In the genomic region with DNA sequence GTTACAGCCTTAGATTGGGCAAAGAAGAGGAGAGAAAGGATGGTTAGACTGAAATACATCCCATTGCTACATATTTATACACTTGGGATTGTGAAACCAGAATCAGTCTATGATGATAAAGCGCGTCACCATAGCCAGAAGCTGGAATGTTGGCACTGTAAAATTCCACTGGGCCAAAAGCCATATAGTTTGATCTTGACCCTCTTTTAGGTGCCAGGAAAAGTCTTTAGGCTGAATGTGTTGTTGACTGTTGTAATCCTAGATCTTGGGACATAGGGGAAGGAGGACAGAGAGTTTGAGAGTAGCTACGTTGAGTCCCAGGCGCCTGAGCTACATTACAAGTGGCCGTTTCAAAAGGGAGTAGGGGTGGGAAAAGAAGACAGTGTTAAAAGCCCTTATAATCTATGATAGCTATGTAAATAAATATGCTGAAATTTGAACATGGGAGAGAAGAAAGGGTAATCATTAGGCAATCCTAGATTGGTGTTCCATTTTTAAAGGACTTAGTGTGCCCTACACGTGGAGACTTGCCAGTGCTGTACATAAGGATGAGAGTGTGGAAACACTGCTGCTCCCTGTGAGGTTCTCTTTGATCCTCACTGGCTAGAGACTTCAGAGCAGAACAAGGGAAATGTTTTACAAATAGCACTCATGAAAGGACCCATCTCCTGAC, we compare ENCODE assay signal across 22 mouse cellular contexts. TPM values are rescaled to one million over a fixed set of nuclear protein-coding genes. Genes with fewer than 3 reads are reported as not detected.
DNase-seq lines count a peak whose midpoint lies in the region; ATAC-seq and TF ChIP-seq lines count a peak whose summit lies in the region.
"Had no signal": no experiment of that assay in that cellular context is flagged by ENCODE, and none has a peak within 500 bp of the region (broad histone marks: within the 10 kb centered on the region; RNA-seq: fewer than 3 reads in every experiment).

No protein-coding gene starts in this region.

- no peaks in the 10 kb centered on the region for H3K9me3 ChIP-seq in lung, embryonic 14.5 days (ENCODE audit: low read depth, low read length)
- H3K9me3 ChIP-seq: heart, embryonic 10.5 days; limb, embryonic 13.5 days; neural tube, embryonic 13.5 days had no signal

- no peak; the same call in 1 of the 2 replicates for ATAC-seq in lung, embryonic 14.5 days (ENCODE audit: insufficient read depth)
- ATAC-seq: hindbrain, embryonic 16.5 days had no signal

- H3K4me2 ChIP-seq in lung, embryonic 14.5 days, result no peak overlapping the region
- H3K4me2 ChIP-seq: limb, embryonic 13.5 days; midbrain, embryonic 11.5 days; neural tube, embryonic 13.5 days had no signal

- H3K27me3 ChIP-seq in lung, embryonic 14.5 days (ENCODE audit: insufficient read depth, low read length), result no peaks in the 10 kb centered on the region
- H3K27me3 ChIP-seq: CH12.LX had no signal

- WGBS in lung, adult 2 months, result 67% methylated on average over 6 of the region's 6 CpGs
- 70% methylated on average over 6 of the region's 6 CpGs for WGBS in lung, embryonic 14.5 days

- DNase-seq in adrenal gland, adult (ENCODE audit: inconsistent age in 2 of 2, low spot score in 1 of 2), result peak; percentile 3 to 71
- no peak for DNase-seq in adrenal gland, postnatal 4 days (ENCODE audit: low spot score in 2 of 2)
- peak; percentile 10 to 57 for DNase-seq in lung, adult 18-20 months
- no peak for DNase-seq in lung, adult 2 months
- DNase-seq in lung, embryonic 14.5 days, result peak; percentile 48
- DNase-seq in lung, postnatal 4 days, result peak; percentile 30 to 44
- no peak for DNase-seq in ovary, postnatal 10 days (ENCODE audit: low spot score)
- no peak for DNase-seq in spleen, adult 12 weeks (ENCODE audit: low spot score)
- DNase-seq: cerebellum, adult 18-20 months; gastrocnemius, postnatal 25 days; kidney, adult 11 months; kidney, postnatal 14 days; thymus, postnatal 36 days had no signal

- no peaks in the 10 kb centered on the region for H3K4me1 ChIP-seq in lung, adult 2 months (ENCODE audit: control insufficient read depth, insufficient read depth, low read length)
- H3K4me1 ChIP-seq in lung, embryonic 14.5 days (ENCODE audit: insufficient read depth), result no peaks in the 10 kb centered on the region
- H3K4me1 ChIP-seq: heart, embryonic 10.5 days; limb, embryonic 13.5 days; neural tube, embryonic 13.5 days had no signal

- no peak overlapping the region for H3K9ac ChIP-seq in lung, embryonic 14.5 days
- H3K9ac ChIP-seq: limb, embryonic 13.5 days; neural tube, embryonic 13.5 days had no signal

- no peak for TF ChIP-seq POLR2A in lung, adult 2 months (IDR thresholded peaks at IDR 0.05; ENCODE audit: borderline replicate concordance, extremely low read depth, low read depth, low read length)

- no peak for TF ChIP-seq CTCF in lung, adult 2 months (IDR thresholded peaks at IDR 0.05; ENCODE audit: insufficient read depth, low read length)
- no peak for TF ChIP-seq CTCF in lung, embryonic 14.5 days (IDR thresholded peaks at IDR 0.05; ENCODE audit: low read depth)

- no peak overlapping the region for H3K27ac ChIP-seq in lung, embryonic 14.5 days (ENCODE audit: low read depth)
- H3K27ac ChIP-seq: heart, embryonic 10.5 days; limb, embryonic 13.5 days; macrophage; neural tube, embryonic 13.5 days had no signal

- no peak overlapping the region for H3K4me3 ChIP-seq in lung, adult 2 months (replicated peaks; ENCODE audit: extremely low read depth, low read depth, low read length)
- H3K4me3 ChIP-seq in lung, embryonic 14.5 days (ENCODE audit: low read depth, low read length), result no peak overlapping the region
- H3K4me3 ChIP-seq: heart, embryonic 10.5 days; limb, embryonic 13.5 days; neural tube, embryonic 13.5 days had no signal

- H3K36me3 ChIP-seq in lung, embryonic 14.5 days (ENCODE audit: insufficient read depth), result peaks cover 24% of the 10 kb centered on the region
- H3K36me3 ChIP-seq: neural tube, embryonic 13.5 days had no signal

RNA-seq across cellular contexts. Expression of a gene that starts 42.2 kb away (rescaled TPM):
- 1 to 10 TPM; 2.8 to 3.1 TPM for total RNA-seq in adrenal gland, postnatal 4 days (2021)
- polyA plus RNA-seq in lung, adult 2 months (2012; rRNA removed), result 14.2 and 19.5 TPM in 2 replicates
- polyA plus RNA-seq in lung, embryonic 14.5 days (2014; fragmentation: Nextera tagmentation; extraction: Ambion mirVana), result 0.20 and 0.30 TPM in 2 replicates
- total RNA-seq: CH12.LX; common myeloid progenitor, adult 5-6 weeks; gastrocnemius, postnatal 25 days; heart, postnatal 25 days had no signal
- polyA plus RNA-seq: macrophage had no signal

Comparison
In these comparisons a context has a peak if more than half of its experiments do, and no peak if none do; other contexts are left out.
1. DNase-seq: peak in adrenal gland, adult (2 of 2), lung, adult 18-20 months (2 of 2), lung, embryonic 14.5 days (single experiment) and lung, postnatal 4 days (2 of 2); none in adrenal gland, postnatal 4 days (0 of 2), lung, adult 2 months (single experiment), ovary, postnatal 10 days (single experiment) and spleen, adult 12 weeks (single experiment).
2. RNA of a gene that starts 42.2 kb away (polyA plus RNA-seq): 14.2 to 19.5 TPM in lung, adult 2 months; 0.20 to 0.30 TPM in lung, embryonic 14.5 days; every median in the first group is over 10 times any median in the second.